Mouse (Mus musculus): ENCODE results near the gene Spp1. TPM values are rescaled to one million over a fixed set of nuclear protein-coding genes. Genes with fewer than 3 reads are reported as not detected.

The Spp1 gene
- polyA plus RNA-seq, 1 experiment from 2014 or later = 6.4 TPM

DNA sequence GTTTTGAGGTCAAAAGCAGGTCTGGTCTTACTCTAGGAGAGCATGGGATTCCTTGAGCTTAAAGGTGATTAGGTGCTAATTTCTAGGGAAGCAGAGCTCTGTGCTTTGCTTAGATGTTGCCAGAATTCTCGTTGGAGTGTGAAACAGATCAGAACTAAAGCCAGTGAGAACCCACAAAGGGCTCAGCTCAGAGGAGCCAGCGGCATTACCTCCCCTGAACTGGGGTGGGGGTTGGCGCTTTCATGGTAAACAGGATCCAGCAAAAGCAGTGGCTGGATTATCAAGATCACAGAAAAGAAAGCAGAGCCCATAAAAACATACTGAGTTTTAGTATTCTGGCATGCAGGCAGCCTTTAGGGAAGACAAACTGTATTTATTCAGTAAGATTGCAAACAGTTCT is 28.2 kb upstream of the Spp1 start:
- Histone ChIP-seq H3K27ac (peak overlapping the region; percentile 91), H3K4me3 (no peak overlapping the region), H3K4me1 (peaks cover 58% of the 10 kb centered on the region), H3K9me3 (replicated peaks) (no peaks in the 10 kb centered on the region), H3K36me3 (no peaks in the 10 kb centered on the region), H3K27me3 (ENCODE audit: low read depth, poor library complexity, severe bottlenecking) (no peaks in the 10 kb centered on the region)
- DNase-seq (ENCODE audit: low spot score) = peak; percentile 40
- 9% methylated on average over 3 of the region's 3 CpGs for WGBS

DNA sequence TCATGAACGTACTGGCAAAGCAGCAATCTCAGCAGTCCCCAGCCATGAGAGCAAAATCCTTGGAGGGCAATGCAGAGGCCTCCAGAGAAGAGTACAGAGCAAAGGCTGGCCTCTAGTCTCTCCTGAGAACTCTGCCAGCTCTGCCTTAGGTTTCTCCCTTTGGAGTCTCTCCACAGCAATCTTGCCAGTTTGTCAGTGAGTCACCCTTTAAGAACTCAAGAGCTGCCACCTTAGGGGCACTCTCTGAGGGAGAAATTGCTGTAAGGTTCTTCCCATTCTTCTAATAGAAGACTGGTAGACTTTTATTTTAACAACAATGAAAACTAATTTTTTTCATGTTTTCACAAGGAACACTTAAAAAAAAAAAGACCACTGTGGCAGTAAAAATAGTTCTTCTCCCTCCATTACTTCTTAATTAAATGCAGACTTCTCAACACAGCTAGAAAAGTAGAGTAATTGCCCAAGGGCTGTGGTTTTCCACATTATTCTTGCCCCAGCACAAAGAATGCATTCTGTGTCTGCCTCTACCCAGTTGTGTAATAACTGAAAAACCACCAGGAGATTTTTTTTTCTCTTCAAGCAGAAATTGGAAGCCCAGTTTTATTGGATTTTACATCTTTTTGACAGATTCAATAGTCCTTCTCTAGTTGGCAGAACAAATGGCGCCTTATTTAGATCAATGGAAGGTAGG is 27.2 kb upstream of the Spp1 start:
- peak overlapping the region; percentile 91 for H3K27ac ChIP-seq
- no peaks in the 10 kb centered on the region for H3K9me3 ChIP-seq (replicated peaks)
- H3K36me3 ChIP-seq = no peaks in the 10 kb centered on the region
- no peak overlapping the region for H3K4me3 ChIP-seq
- DNase-seq (ENCODE audit: low spot score) = peak; percentile 56
- H3K4me1 ChIP-seq = peaks cover 56% of the 10 kb centered on the region
- no peaks in the 10 kb centered on the region for H3K27me3 ChIP-seq (ENCODE audit: low read depth, poor library complexity, severe bottlenecking)
- WGBS = 48% methylated on average over 2 of the region's 2 CpGs

DNA sequence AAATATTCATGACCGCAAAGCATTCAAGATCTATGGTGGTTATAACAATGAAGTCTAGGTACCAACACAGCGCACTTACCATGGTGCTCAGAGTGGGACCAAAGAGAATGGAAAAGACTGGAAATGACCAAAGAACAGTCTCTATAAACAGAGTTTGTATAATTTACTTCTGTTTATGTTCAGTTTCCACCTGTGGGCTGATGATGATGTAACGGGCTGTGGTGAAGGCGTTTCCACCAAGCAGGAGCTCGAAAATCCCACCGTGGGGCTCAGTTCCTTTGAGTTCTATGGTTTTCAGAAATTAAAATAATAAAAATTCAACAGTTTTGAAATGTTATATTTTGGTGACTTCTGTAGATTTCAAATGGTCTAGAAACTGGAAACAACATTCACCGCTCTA is 26.4 kb upstream of the Spp1 start:
- DNase-seq (ENCODE audit: low spot score) = no peak
- H3K27ac ChIP-seq = peak overlapping the region; percentile 82
- H3K4me3 ChIP-seq = no peak overlapping the region

DNA sequence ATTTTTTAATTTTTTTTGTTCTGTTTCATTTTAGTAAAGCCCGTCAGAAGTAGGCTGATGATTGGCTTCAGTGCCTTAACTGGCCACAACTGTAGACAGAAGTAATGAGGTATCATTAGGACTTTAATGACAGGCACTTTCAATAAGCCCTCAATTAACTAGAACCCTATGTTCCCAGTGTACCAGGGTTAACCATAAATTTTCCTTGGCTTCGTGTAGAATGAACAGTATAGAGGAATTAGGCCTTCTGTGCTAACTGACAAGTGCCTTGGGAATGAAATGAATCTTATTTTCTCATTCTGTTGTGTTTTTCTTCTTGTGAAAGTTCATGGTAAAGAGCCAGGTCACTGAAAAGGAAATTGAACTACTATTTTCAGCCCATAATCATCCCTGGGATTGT is 18.9 kb upstream of the Spp1 start:
- WGBS = 24% methylated on average over 2 of the region's 2 CpGs
- no peak overlapping the region for H3K4me3 ChIP-seq
- H3K27ac ChIP-seq = peak overlapping the region; percentile 42; the same call in 1 of the 2 replicates
- no peaks in the 10 kb centered on the region for H3K27me3 ChIP-seq (ENCODE audit: low read depth, poor library complexity, severe bottlenecking)
- H3K9me3 ChIP-seq (replicated peaks) = no peaks in the 10 kb centered on the region
- peaks cover 34% of the 10 kb centered on the region for H3K4me1 ChIP-seq
- H3K36me3 ChIP-seq = no peaks in the 10 kb centered on the region
- DNase-seq (ENCODE audit: low spot score) = no peak

More for the DNA sequence above, 26.4 kb upstream of the Spp1 start:
- peaks cover 58% of the 10 kb centered on the region for H3K4me1 ChIP-seq
- no peaks in the 10 kb centered on the region for H3K36me3 ChIP-seq
- H3K27me3 ChIP-seq (ENCODE audit: low read depth, poor library complexity, severe bottlenecking) = no peaks in the 10 kb centered on the region
- H3K9me3 ChIP-seq (replicated peaks) = no peaks in the 10 kb centered on the region
- WGBS = 96% methylated on average over 7 of the region's 7 CpGs

DNA sequence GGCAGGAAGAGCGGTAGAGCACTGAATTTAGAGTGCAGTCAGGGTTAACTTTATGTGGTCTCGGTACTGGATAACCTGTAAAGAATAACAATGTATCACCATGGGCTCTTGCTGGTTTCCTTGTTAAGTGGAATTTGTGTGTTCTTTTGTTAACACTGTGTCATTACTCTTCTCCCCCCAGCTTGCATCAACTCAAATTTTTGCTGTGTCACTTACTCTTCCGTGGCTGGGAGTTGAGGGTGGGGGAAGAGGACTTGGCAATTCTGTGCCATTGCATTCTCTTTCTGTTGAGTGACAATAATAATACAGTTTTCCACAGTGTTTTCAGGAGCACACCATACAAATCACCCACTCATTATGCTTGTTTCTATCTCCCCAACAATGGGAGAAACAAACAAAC is 17.9 kb upstream of the Spp1 start:
- Histone ChIP-seq H3K9me3 (replicated peaks) (no peaks in the 10 kb centered on the region), H3K36me3 (no peaks in the 10 kb centered on the region), H3K27ac (peak overlapping the region; percentile 42; the same call in 1 of the 2 replicates), H3K4me1 (peaks cover 34% of the 10 kb centered on the region), H3K4me3 (no peak overlapping the region), H3K27me3 (ENCODE audit: low read depth, poor library complexity, severe bottlenecking) (no peaks in the 10 kb centered on the region)
- WGBS = 77% methylated on average over 3 of the region's 3 CpGs
- no peak for DNase-seq (ENCODE audit: low spot score)

DNA sequence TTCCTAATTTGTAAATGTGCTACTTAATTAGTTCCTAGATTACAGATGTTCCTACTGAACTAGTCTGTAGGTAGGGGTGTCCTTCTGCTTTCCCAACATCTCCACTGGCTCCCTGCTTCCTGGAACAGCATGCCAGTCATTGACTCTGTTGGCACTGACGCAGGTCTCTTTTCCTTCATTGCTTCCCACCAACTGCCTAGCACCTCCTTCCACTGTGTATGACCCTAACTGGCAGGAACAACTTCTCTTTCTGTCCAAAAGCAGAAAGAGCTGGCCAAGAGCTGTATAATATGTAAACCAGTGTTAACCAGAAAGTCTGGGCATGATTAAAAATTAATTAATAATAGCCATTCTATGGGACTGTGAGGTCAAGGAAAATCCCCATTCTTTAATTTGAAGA is 17.2 kb upstream of the Spp1 start:
- H3K27me3 ChIP-seq (ENCODE audit: low read depth, poor library complexity, severe bottlenecking) = no peaks in the 10 kb centered on the region
- no peak for DNase-seq (ENCODE audit: low spot score)
- 96% methylated on average over 1 of the region's 1 CpGs for WGBS
- no peaks in the 10 kb centered on the region for H3K36me3 ChIP-seq
- no peaks in the 10 kb centered on the region for H3K9me3 ChIP-seq (replicated peaks)
- no peak overlapping the region for H3K4me3 ChIP-seq
- H3K27ac ChIP-seq = no peak overlapping the region
- peaks cover 29% of the 10 kb centered on the region for H3K4me1 ChIP-seq

DNA sequence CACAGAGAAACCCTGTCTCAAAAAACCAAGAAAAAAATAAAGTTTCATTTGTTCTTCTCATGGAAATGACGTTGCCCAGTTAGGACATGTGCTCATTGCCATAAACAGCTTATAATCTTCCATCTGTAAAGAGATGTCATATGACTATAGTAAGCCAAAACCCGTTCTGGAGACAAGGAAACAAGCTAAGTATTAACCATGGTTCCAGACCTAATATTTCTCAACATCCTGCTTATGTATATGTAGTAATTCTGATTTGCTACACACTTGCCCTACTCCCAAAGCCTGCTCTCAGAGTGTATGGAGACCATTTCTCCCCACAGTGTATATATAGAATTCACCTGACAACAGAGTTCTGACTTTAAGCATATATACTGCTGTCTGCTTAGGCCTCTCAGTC is 12.9 kb upstream of the Spp1 start:
- Histone ChIP-seq H3K36me3 (no peaks in the 10 kb centered on the region), H3K4me3 (no peak overlapping the region), H3K27me3 (ENCODE audit: low read depth, poor library complexity, severe bottlenecking) (no peaks in the 10 kb centered on the region), H3K9me3 (replicated peaks) (no peaks in the 10 kb centered on the region), H3K4me1 (peaks cover 7% of the 10 kb centered on the region), H3K27ac (no peak overlapping the region)
- whole genome bisulfite sequencing = 82% methylated on average over 2 of the region's 2 CpGs
- DNase-seq (ENCODE audit: low spot score) = no peak

DNA sequence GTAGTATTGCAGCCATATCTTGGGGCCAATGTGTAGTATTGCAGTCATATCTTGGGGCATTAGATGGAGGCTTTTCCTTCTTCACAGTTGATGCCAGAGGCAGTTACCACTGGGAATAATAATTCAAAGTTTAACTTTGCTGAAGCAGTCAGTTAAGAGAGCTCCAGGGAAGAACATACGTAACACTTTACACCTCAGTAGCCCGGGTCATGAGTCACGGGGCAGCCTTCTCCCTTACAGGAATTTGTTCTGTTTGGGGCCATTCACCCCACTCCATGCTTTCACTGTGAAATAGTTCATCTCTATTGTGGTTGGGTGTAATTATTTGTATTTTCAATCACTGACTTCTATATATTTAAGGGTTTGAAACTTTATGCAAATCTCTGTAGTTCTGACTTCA is 11.1 kb upstream of the Spp1 start:
- H3K4me3 ChIP-seq = no peak overlapping the region
- no peak for DNase-seq (ENCODE audit: low spot score)

DNA sequence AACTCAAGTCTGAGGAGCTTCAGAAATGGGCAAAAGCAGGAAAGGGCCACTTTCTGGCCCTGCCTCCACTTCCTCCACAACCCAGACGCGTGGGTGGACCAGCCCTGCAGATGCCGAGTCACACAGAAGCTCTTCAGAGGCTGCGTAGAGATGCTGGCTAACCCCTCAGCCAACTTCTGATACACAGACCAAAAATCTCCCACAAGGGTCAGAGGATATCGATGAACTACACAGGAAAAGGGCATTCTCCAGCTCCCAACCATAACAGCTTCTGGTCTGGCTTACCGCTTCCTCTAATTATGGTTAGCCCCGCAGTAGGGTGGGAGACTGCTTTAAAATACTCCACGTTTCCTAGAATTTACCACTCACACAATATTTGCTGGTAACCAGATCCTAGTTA is 9.0 kb upstream of the Spp1 start:
- H3K9me3 ChIP-seq (replicated peaks) = no peaks in the 10 kb centered on the region
- H3K4me1 ChIP-seq = peaks cover 5% of the 10 kb centered on the region
- 84% methylated on average over 8 of the region's 8 CpGs for WGBS
- H3K27me3 ChIP-seq (ENCODE audit: low read depth, poor library complexity, severe bottlenecking) = no peaks in the 10 kb centered on the region
- 0 out of 2 replicates have a peak overlapping the region, but pooled peaks have one; percentile 56 for H3K27ac ChIP-seq
- no peaks in the 10 kb centered on the region for H3K36me3 ChIP-seq
- H3K4me3 ChIP-seq = no peak overlapping the region
- DNase-seq (ENCODE audit: low spot score) = no peak

More for the DNA sequence above, 11.1 kb upstream of the Spp1 start:
- H3K9me3 ChIP-seq (replicated peaks) = no peaks in the 10 kb centered on the region
- H3K27me3 ChIP-seq (ENCODE audit: low read depth, poor library complexity, severe bottlenecking) = no peaks in the 10 kb centered on the region
- no peak overlapping the region for H3K27ac ChIP-seq
- H3K36me3 ChIP-seq = no peaks in the 10 kb centered on the region
- 81% methylated on average over 3 of the region's 3 CpGs for WGBS
- H3K4me1 ChIP-seq = peaks cover 5% of the 10 kb centered on the region

DNA sequence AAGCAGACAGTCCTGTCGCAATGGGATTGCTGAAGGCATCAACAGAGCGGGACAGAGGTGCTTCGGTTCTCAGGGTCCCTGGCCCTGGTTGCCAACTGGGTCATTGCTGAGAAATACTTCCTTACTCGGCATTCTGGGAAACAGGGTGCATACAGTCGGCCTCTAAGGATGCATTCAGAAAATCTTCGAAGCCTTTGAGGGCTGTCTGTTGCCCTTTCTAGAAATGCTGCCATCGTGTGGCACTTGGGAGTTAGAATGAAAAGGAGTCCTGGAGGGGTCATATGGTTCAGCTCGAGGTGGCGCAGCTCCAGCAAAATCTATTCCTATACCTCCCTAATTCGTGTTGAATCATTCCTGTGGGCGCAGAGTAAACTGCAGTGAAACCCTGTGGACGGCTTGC is 2.0 kb upstream of the Spp1 start:
- Histone ChIP-seq H3K27ac (0 out of 2 replicates have a peak overlapping the region, but pooled peaks have one; percentile 26), H3K9me3 (replicated peaks) (no peaks in the 10 kb centered on the region), H3K4me1 (peaks cover 10% of the 10 kb centered on the region; the same call in 1 of the 2 replicates), H3K4me3 (no peak overlapping the region), H3K27me3 (ENCODE audit: low read depth, poor library complexity, severe bottlenecking) (no peaks in the 10 kb centered on the region), H3K36me3 (no peaks in the 10 kb centered on the region)
- no peak for DNase-seq (ENCODE audit: low spot score)
- 42% methylated on average over 12 of the region's 12 CpGs for WGBS

DNA sequence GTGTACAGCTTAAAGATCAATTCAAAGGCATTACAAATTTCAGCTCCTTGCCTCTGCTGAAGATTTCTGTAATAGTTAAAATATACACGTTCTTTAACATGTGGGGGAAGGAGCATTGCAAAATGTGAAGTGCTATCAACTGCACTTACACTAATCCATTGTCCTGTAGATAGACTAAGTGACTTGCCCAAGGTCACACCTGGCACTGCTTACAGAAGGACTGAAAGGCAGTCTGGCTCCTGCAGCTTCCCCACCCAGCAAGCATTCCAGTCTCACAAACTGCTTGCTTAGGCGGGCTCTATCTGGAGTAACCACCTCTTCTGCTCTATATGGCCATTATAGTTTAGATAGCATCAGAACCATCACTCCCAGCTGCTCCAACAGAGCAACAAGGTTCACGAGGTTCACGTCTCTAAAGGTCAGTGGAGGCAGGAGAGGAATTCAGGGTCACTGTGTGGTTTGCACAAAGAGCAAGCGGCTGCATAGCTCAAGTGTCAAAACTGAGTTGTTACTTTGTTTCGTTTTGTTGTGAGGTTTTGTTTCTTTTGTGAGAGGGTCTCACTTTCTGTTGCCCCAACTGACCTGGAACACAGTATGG is 851 bp upstream of the Spp1 start:
- H3K4me3 ChIP-seq = no peak overlapping the region
- 61% methylated on average over 6 of the region's 6 CpGs for WGBS
- peaks cover 10% of the 10 kb centered on the region; the same call in 1 of the 2 replicates for H3K4me1 ChIP-seq
- H3K36me3 ChIP-seq = no peaks in the 10 kb centered on the region
- H3K27me3 ChIP-seq (ENCODE audit: low read depth, poor library complexity, severe bottlenecking) = no peaks in the 10 kb centered on the region
- peak overlapping the region; percentile 30; the same call in 1 of the 2 replicates for H3K27ac ChIP-seq
- H3K9me3 ChIP-seq (replicated peaks) = no peaks in the 10 kb centered on the region
- DNase-seq (ENCODE audit: low spot score) = no peak

DNA sequence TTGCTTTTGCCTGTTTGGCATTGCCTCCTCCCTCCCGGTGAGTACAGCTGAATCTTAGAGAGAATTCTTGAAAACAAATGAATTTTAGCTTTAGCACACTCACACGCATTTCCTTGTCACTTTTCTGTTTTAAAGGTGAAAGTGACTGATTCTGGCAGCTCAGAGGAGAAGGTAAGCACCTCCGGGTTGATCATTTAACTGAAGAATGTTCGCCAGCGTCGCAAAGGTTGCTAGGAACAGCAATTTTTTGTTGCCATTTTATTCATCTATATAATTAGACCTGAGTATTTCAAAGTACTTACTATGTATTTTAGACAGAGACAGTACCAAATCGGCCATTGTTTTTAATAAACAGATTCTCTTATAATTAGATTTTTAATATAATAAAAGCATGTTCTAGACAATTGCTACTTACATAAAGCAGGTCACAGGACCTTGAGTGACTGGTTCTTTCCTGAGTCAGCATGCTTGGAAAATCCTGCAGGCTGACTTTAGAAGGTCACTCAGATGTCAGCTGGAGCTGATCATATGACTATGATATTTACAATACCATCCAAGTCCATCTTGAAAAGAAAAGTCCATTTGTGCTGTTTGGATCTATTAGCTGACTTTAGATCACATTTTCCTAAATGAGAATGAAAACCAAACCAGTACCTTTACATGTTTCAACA is 1.6 kb downstream of the Spp1 start:
- DNase-seq (ENCODE audit: low spot score) = no peak
- Histone ChIP-seq H3K4me1 (peaks cover 10% of the 10 kb centered on the region; the same call in 1 of the 2 replicates), H3K4me3 (no peak overlapping the region), H3K9me3 (replicated peaks) (no peaks in the 10 kb centered on the region), H3K27me3 (ENCODE audit: low read depth, poor library complexity, severe bottlenecking) (no peaks in the 10 kb centered on the region), H3K36me3 (no peaks in the 10 kb centered on the region), H3K27ac (no peak overlapping the region)
- WGBS = 88% methylated on average over 7 of the region's 7 CpGs

DNA sequence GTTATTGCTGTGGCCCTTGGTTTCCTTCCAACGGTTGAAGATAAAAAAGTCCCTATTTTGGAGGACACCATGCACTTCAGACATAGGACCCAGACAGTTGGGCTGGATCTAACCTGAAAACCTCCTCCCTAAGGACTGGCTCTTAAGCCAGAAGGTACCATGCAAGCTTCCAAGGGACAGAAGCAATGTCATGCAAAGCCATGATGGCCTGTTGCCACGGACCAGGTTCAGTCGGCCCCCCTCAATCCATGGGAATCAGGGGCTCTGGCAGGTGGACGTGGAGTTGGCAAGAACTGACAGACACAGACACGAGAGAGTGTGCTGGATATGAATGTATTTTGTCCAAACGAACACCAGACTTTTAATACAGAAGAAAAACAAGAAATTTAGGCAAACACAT is 7.5 kb downstream of the Spp1 start:
- no peak overlapping the region for H3K4me3 ChIP-seq
- 74% methylated on average over 6 of the region's 6 CpGs for WGBS
- DNase-seq (ENCODE audit: low spot score) = no peak
- H3K27me3 ChIP-seq (ENCODE audit: low read depth, poor library complexity, severe bottlenecking) = peaks cover 3% of the 10 kb centered on the region; the same call in 1 of the 2 replicates
- H3K27ac ChIP-seq = no peak overlapping the region
- H3K9me3 ChIP-seq (replicated peaks) = no peaks in the 10 kb centered on the region
- no peaks in the 10 kb centered on the region for H3K36me3 ChIP-seq
- H3K4me1 ChIP-seq = 0 out of 2 replicates have a peak, but pooled peaks cover 2% of the 10 kb centered on the region

Measured in limb, embryonic 10.5 days (tissue).